Mouse (Mus musculus) G1E (cell line): Measurements from ENCODE around the gene Katnal1. TPM values are rescaled to one million over a fixed set of nuclear protein-coding genes. Genes with fewer than 3 reads are reported as not detected.

ENCODE experiments used
- ATAC-seq: 2 replicates; pipeline ENCODE4 v1.8.0; 2016; ENCODE audit warnings: mild to moderate bottlenecking; ENCODE audit not compliant: insufficient number of reproducible peaks, poor library complexity, low FRiP score, severe bottlenecking; ENCODE audit errors: extremely low read depth
- DNase-seq: peaks from one replicate; pipeline ENCODE4 v3.0.0; 2012; ENCODE audit warnings: low spot score
- H3K27me3 ChIP-seq: 2 replicates; pipeline ENCODE4 v1.6.1; 2012; ENCODE audit warnings: mild to moderate bottlenecking, low read length, inconsistent platforms; ENCODE audit not compliant: insufficient read depth
- H3K36me3 ChIP-seq: replicated peaks from 2 replicates; pipeline ENCODE3; 2012; ENCODE audit warnings: mild to moderate bottlenecking, inconsistent platforms
- H3K4me1 ChIP-seq: 2 replicates; pipeline ENCODE4 v1.6.1; 2012; ENCODE audit warnings: low read depth, low read length, inconsistent platforms, mixed read lengths; ENCODE audit not compliant: insufficient read depth
- H3K4me3 ChIP-seq: 2 replicates; pipeline ENCODE4 v1.5.1; 2012; ENCODE audit warnings: low read depth, mild to moderate bottlenecking, inconsistent platforms, low read length, moderate library complexity, mixed read lengths
- H3K9me3 ChIP-seq: replicated peaks from 2 replicates; pipeline ENCODE4 v1.6.1; 2012; ENCODE audit warnings: inconsistent platforms
- CTCF ChIP-seq: IDR thresholded peaks from 2 replicates; pipeline ENCODE4 v1.5.1; 2012; ENCODE audit warnings: low read depth, low read length, inconsistent platforms, mixed read lengths
- GATA1 ChIP-seq: IDR thresholded peaks from 2 replicates; pipeline ENCODE4 v1.6.1; 2012; ENCODE audit warnings: borderline replicate concordance, low read length, inconsistent platforms, mixed read lengths
- GATA2 ChIP-seq: IDR thresholded peaks from 2 replicates; pipeline ENCODE4 v1.6.1; 2012; ENCODE audit warnings: low read depth, low read length, inconsistent platforms, borderline replicate concordance
- POLR2AphosphoS5 ChIP-seq: IDR thresholded peaks from 2 replicates; pipeline ENCODE4 v1.6.1; 2012; ENCODE audit warnings: low read depth, low read length, inconsistent platforms; ENCODE audit not compliant: insufficient replicate concordance
- TAL1 ChIP-seq: conservative IDR thresholded peaks from 2 replicates; pipeline ENCODE4 v1.6.1; 2012; ENCODE audit warnings: low read depth, low read length, inconsistent platforms, mixed read lengths
- polyA plus RNA-seq: library from polyadenylated mRNA; stranded (reverse); fragments of >175 nt; gene quantifications from 2 replicates; pipeline ENCODE4 v1.2.3, GENCODE M21; 2012
- total RNA-seq, 2 experiments: library from RNA; stranded (forward) in 1 of 2; stranded (reverse) in 1 of 2; fragments of 200-1000 nt in 1 of 2; fragments of >200 nt in 1 of 2; fragmentation: Nextera tagmentation in 1 of 2; gene quantifications; 2 replicates each; pipeline ENCODE4 v1.2.3; 2014 to 2017

Gene Katnal1
- total and polyA plus RNA-seq, 3 experiments: 0.71 TPM; not detected in 2

GRCm38 (mm10) chr5:148934457-148934856 is 5.3 kb upstream of the Katnal1 start:
- no peaks in the 10 kb centered on the region for H3K4me1 ChIP-seq
- peaks cover 54% of the 10 kb centered on the region for H3K9me3 ChIP-seq
- H3K4me3 ChIP-seq: no peak overlapping the region
- H3K36me3 ChIP-seq: no peaks in the 10 kb centered on the region
- no peaks in the 10 kb centered on the region for H3K27me3 ChIP-seq
- ATAC-seq: no peak
- no peak for TF ChIP-seq GATA2
- TF ChIP-seq POLR2AphosphoS5: no peak
- no peak for TF ChIP-seq TAL1
- TF ChIP-seq GATA1: no peak
- TF ChIP-seq CTCF: no peak
- no peak for DNase-seq

GRCm38 (mm10) chr5:148933767-148934166 is 4.6 kb upstream of the Katnal1 start:
- TF ChIP-seq GATA2: no peak
- TF ChIP-seq GATA1: no peak
- TF ChIP-seq POLR2AphosphoS5: no peak
- TF ChIP-seq CTCF: no peak
- no peak for TF ChIP-seq TAL1
- Histone ChIP-seq H3K36me3 (no peaks in the 10 kb centered on the region), H3K27me3 (no peaks in the 10 kb centered on the region), H3K4me3 (no peak overlapping the region), H3K4me1 (no peaks in the 10 kb centered on the region), H3K9me3 (peaks cover 54% of the 10 kb centered on the region)
- ATAC-seq: no peak
- no peak for DNase-seq

GRCm38 (mm10) chr5:148931301-148931700 is 2.2 kb upstream of the Katnal1 start:
- peaks cover 46% of the 10 kb centered on the region for H3K9me3 ChIP-seq
- ATAC-seq: no peak
- DNase-seq: no peak
- H3K4me1 ChIP-seq: no peaks in the 10 kb centered on the region
- H3K36me3 ChIP-seq: no peaks in the 10 kb centered on the region
- TF ChIP-seq TAL1: no peak
- no peak for TF ChIP-seq GATA2
- TF ChIP-seq POLR2AphosphoS5: no peak
- no peak for TF ChIP-seq CTCF
- no peak for TF ChIP-seq GATA1
- H3K27me3 ChIP-seq: no peaks in the 10 kb centered on the region
- no peak overlapping the region for H3K4me3 ChIP-seq

GRCm38 (mm10) chr5:148928382-148929115 is 571 bp downstream of the Katnal1 start:
- Histone ChIP-seq H3K4me3 (no peak overlapping the region; the same call in 1 of the 2 replicates), H3K27me3 (no peaks in the 10 kb centered on the region), H3K4me1 (no peaks in the 10 kb centered on the region), H3K9me3 (peaks cover 54% of the 10 kb centered on the region), H3K36me3 (no peaks in the 10 kb centered on the region)
- DNase-seq: no peak
- TF ChIP-seq TAL1 (no peak), GATA2 (no peak), POLR2AphosphoS5 (no peak), CTCF (no peak), GATA1 (no peak)
- ATAC-seq: no peak

- no peaks in the 10 kb centered on the region for H3K4me1 ChIP-seq
- TF ChIP-seq TAL1: no peak
- TF ChIP-seq CTCF: no peak
- no peak for TF ChIP-seq GATA2
- TF ChIP-seq GATA1: no peak
- TF ChIP-seq POLR2AphosphoS5: no peak
- DNase-seq (no peak), ATAC-seq (no peak)
- no peaks in the 10 kb centered on the region for H3K27me3 ChIP-seq
- H3K9me3 ChIP-seq: peaks cover 58% of the 10 kb centered on the region
- no peak overlapping the region for H3K4me3 ChIP-seq
- H3K36me3 ChIP-seq: no peaks in the 10 kb centered on the region
Measured at GRCm38 (mm10) chr5:148927717-148928223, 1.4 kb downstream of the Katnal1 start.

GRCm38 (mm10) chr5:148924586-148924985 is 4.5 kb downstream of the Katnal1 start:
- DNase-seq: no peak
- ATAC-seq: no peak
- no peaks in the 10 kb centered on the region for H3K27me3 ChIP-seq
- H3K4me1 ChIP-seq: no peaks in the 10 kb centered on the region
- peaks cover 58% of the 10 kb centered on the region for H3K9me3 ChIP-seq
- TF ChIP-seq GATA2: no peak
- no peak for TF ChIP-seq TAL1
- TF ChIP-seq GATA1: no peak
- no peak for TF ChIP-seq CTCF
- no peak for TF ChIP-seq POLR2AphosphoS5
- no peak overlapping the region for H3K4me3 ChIP-seq
- no peaks in the 10 kb centered on the region for H3K36me3 ChIP-seq

- no peaks in the 10 kb centered on the region for H3K27me3 ChIP-seq
- peaks cover 58% of the 10 kb centered on the region for H3K9me3 ChIP-seq
- no peak overlapping the region for H3K4me3 ChIP-seq
- TF ChIP-seq GATA1: no peak
- no peak for TF ChIP-seq TAL1
- TF ChIP-seq GATA2: no peak
- no peak for TF ChIP-seq POLR2AphosphoS5
- TF ChIP-seq CTCF: no peak
- H3K4me1 ChIP-seq: no peaks in the 10 kb centered on the region
- no peaks in the 10 kb centered on the region for H3K36me3 ChIP-seq
- DNase-seq (no peak), ATAC-seq (no peak)
Measured at GRCm38 (mm10) chr5:148924051-148924450, 5.1 kb downstream of the Katnal1 start.
